Mouse (Mus musculus) splenic B cell, adult 2 months (primary cell): ENCODE data around the gene Pdha1.

ENCODE experiments used
- DNase-seq: peaks from one replicate; pipeline ENCODE4 v3.0.0-alpha.2; 2011; ENCODE audit warnings: low read depth, low spot score
- H3K27me3 ChIP-seq: 2 replicates; pipeline ENCODE4 v1.6.1; 2012; ENCODE audit warnings: mild to moderate bottlenecking, low read length, moderate library complexity, mixed read lengths; ENCODE audit not compliant: control insufficient read depth, poor library complexity, insufficient read depth, severe bottlenecking
- H3K36me3 ChIP-seq: 2 replicates; pipeline ENCODE4 v1.6.1; 2012; ENCODE audit warnings: mild to moderate bottlenecking, low read length, moderate library complexity, mixed read lengths; ENCODE audit not compliant: control insufficient read depth, poor library complexity, insufficient read depth, severe bottlenecking

The Pdha1 gene

DNA sequence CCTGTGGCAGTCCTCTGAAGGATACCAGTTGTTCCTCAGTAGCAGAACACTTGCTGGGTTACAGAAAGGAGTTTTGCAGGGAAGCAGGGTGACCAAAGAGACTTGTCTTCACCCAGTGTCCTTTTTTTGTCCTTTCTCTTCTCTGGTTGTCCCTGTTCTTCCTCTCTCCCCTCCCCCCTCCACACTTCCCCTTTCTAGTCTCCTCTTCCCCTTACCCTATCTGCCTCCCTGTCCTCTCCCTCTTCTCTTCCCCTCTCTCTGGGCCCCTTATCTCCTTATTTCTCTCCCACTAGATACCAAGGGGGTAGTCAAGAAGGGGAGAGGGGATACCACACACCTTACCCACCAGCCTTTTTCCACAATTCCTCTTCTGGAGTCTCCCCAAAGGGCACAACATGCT lies 22.1 kb downstream of the Pdha1 start:
- DNase-seq = peak; percentile 50
- Histone ChIP-seq H3K27me3 (no peaks in the 10 kb centered on the region), H3K36me3 (0 out of 2 replicates have a peak, but pooled peaks cover 3% of the 10 kb centered on the region)

DNA sequence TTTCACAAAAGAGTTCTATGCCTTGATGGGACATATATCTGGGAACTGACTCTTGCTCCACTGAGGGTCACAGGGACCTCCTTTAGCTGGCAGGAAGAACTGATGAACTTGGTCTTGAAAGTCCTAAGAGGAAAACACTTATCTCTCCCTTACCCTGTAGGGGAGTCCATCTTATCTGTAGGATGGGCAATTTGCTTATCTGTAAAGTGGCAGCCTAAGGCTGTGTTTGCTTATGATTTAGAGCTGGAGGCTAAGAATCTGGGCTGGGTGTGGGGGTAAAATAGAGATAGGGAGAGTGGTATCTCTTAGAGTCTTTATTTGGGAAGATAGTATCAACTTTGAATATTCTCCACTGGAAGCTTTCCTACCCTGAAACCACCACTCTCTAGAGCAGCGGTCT lies 24.4 kb downstream of the Pdha1 start:
- Histone ChIP-seq H3K27me3 (no peaks in the 10 kb centered on the region), H3K36me3 (no peaks in the 10 kb centered on the region)
- DNase-seq = no peak

DNA sequence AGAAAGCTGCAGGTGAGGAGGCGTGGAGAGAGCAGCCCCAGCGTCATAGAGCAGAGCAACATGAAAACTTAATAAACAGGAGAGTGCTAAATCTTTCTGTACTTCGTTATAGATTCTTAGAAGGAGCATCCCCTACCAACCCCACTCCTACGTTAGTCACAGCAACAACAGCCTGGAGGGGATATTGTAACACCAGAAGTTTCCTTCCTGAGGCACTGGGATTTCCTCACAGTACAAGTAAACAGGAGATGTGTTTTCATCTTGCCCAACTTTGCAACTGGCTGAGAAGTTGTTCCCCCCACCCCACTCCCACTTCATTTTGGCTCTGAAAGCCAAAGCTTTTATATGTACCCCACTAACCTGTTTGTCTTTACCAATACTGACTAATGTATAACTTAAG lies 30.4 kb downstream of the Pdha1 start:
- DNase-seq = no peak
- Histone ChIP-seq H3K27me3 (no peaks in the 10 kb centered on the region), H3K36me3 (no peaks in the 10 kb centered on the region)

DNA sequence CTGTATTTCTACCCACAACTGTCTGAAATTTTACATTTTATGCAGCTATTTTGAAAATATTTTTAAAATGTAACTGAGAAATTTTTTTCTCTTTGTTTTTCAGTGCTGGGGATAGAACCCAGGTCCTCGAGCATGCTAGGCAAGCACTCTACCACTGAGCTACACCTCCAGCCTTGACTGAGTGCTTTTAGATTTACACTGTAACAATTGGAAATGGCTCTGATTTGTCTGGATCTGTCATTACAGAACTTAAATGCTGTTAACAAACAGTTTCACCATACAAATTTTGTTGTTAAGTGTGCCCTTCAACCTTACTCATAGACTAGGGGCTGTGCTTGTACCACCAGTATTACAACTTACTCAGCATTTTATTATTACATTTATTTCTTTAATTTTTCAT lies 46.2 kb downstream of the Pdha1 start:
- no peak for DNase-seq
- Histone ChIP-seq H3K27me3 (no peaks in the 10 kb centered on the region), H3K36me3 (no peaks in the 10 kb centered on the region)
